Mouse (Mus musculus): ENCODE results near the gene Mybbp1a.

Mybbp1a gene

GRCm38 (mm10) chr11:72440965-72441664 lies at the start of gene Mybbp1a:
Gene Mybbp1a, plus strand, starts transcription at chr11:72441355.
- peak; percentile 98 for DNase-seq (ENCODE audit: low read depth, low spot score)

- no peak for DNase-seq (ENCODE audit: low read depth, low spot score)
These were observed 47.9 kb upstream of the Mybbp1a start for GRCm38 (mm10) chr11:72393243-72393642.

GRCm38 (mm10) chr11:72393669-72394068 lies 47.5 kb upstream of the Mybbp1a start:
- DNase-seq (ENCODE audit: low read depth, low spot score), result no peak

- no peak for DNase-seq (ENCODE audit: low read depth, low spot score)
These were observed 46.5 kb upstream of the Mybbp1a start for GRCm38 (mm10) chr11:72394694-72395093.

GRCm38 (mm10) chr11:72395652-72396051 lies 45.5 kb upstream of the Mybbp1a start:
- DNase-seq (ENCODE audit: low read depth, low spot score), result no peak

GRCm38 (mm10) chr11:72396621-72397020 lies 44.5 kb upstream of the Mybbp1a start:
- DNase-seq (ENCODE audit: low read depth, low spot score), result no peak

GRCm38 (mm10) chr11:72397072-72397471 lies 44.1 kb upstream of the Mybbp1a start:
- no peak for DNase-seq (ENCODE audit: low read depth, low spot score)

- peak; percentile 58 for DNase-seq (ENCODE audit: low read depth, low spot score)
These were observed 43.2 kb upstream of the Mybbp1a start for GRCm38 (mm10) chr11:72397811-72398525.

- peak; percentile 68 for DNase-seq (ENCODE audit: low read depth, low spot score)
These were observed 40.1 kb upstream of the Mybbp1a start for GRCm38 (mm10) chr11:72401068-72401467.

GRCm38 (mm10) chr11:72402017-72402416 lies 39.1 kb upstream of the Mybbp1a start:
- peak; percentile 90 for DNase-seq (ENCODE audit: low read depth, low spot score)

- peak; percentile 31 for DNase-seq (ENCODE audit: low read depth, low spot score)
These were observed 38.2 kb upstream of the Mybbp1a start for GRCm38 (mm10) chr11:72402969-72403368.

- DNase-seq (ENCODE audit: low read depth, low spot score), result no peak
These were observed 35.6 kb upstream of the Mybbp1a start for GRCm38 (mm10) chr11:72405532-72405931.

- no peak for DNase-seq (ENCODE audit: low read depth, low spot score)
These were observed 35.0 kb upstream of the Mybbp1a start for GRCm38 (mm10) chr11:72406079-72406675.

- no peak for DNase-seq (ENCODE audit: low read depth, low spot score)
These were observed 34.1 kb upstream of the Mybbp1a start for GRCm38 (mm10) chr11:72407081-72407480.

GRCm38 (mm10) chr11:72407574-72407973 lies 33.6 kb upstream of the Mybbp1a start:
- DNase-seq (ENCODE audit: low read depth, low spot score), result no peak

- no peak for DNase-seq (ENCODE audit: low read depth, low spot score)
These were observed 32.5 kb upstream of the Mybbp1a start for GRCm38 (mm10) chr11:72408451-72409170.

GRCm38 (mm10) chr11:72409649-72410385 lies 31.3 kb upstream of the Mybbp1a start:
- no peak for DNase-seq (ENCODE audit: low read depth, low spot score)

GRCm38 (mm10) chr11:72410521-72411092 lies 30.5 kb upstream of the Mybbp1a start:
- peak; percentile 80 for DNase-seq (ENCODE audit: low read depth, low spot score)

- peak; percentile 96 for DNase-seq (ENCODE audit: low read depth, low spot score)
These were observed 29.8 kb upstream of the Mybbp1a start, which contains the start of gene Smtnl2 for GRCm38 (mm10) chr11:72411093-72411921. Gene Smtnl2, minus strand, starts transcription at chr11:72411713.

- DNase-seq (ENCODE audit: low read depth, low spot score), result no peak
These were observed 29.2 kb upstream of the Mybbp1a start for GRCm38 (mm10) chr11:72411945-72412344.
